Mouse (Mus musculus) MEL (cell line): ENCODE measurements at regions not wholly inside any gene's neighbourhood (a gene's known extent, or its start where the extent isn't known, plus 50 kb on each side); places are given as distances from the start of the nearest gene placed in this dataset.

Source experiments
- BHLHE40 ChIP-seq: IDR thresholded peaks from 2 replicates; pipeline ENCODE4 v1.6.1; 2012; ENCODE audit warnings: low read depth, mild to moderate bottlenecking, inconsistent platforms, low read length, improper control_type of control experiment, borderline replicate concordance
- CTCF ChIP-seq, 3 experiments: IDR thresholded peaks in 2 of 3; conservative IDR thresholded peaks in 1 of 3; 2 replicates each; pipeline ENCODE4 v1.5.1; 2011 to 2012; ENCODE audit warnings: low read length in 3 of 3, low read depth in 2 of 3, mild to moderate bottlenecking in 2 of 3, improper control_type of control experiment in 1 of 3, inconsistent platforms in 1 of 3, mixed read lengths in 1 of 3, moderate library complexity in 1 of 3; ENCODE audit not compliant: control insufficient read depth in 1 of 3, insufficient read depth in 1 of 3, poor library complexity in 1 of 3, severe bottlenecking in 1 of 3
- E2F4 ChIP-seq: IDR thresholded peaks from 2 replicates; pipeline ENCODE4 v1.6.1; 2011; ENCODE audit warnings: low read depth, low read length, improper control_type of control experiment, borderline replicate concordance
- KAT2A ChIP-seq: conservative IDR thresholded peaks from 2 replicates; pipeline ENCODE4 v1.6.1; 2012; ENCODE audit warnings: low read depth, low read length, improper control_type of control experiment, inconsistent platforms
- NRF1 ChIP-seq: IDR thresholded peaks from 2 replicates; pipeline ENCODE4 v1.6.1; 2014; ENCODE audit warnings: low read depth, mild to moderate bottlenecking, inconsistent platforms, low read length, improper control_type of control experiment, moderate library complexity; ENCODE audit not compliant: poor library complexity, insufficient read depth, severe bottlenecking
- POLR2A ChIP-seq, 2 experiments: IDR thresholded peaks; 2 replicates each; pipeline ENCODE4 v1.6.1; 2011 to 2012; ENCODE audit warnings: low read length in 2 of 2, mild to moderate bottlenecking in 2 of 2, control low read depth in 1 of 2, improper control_type of control experiment in 1 of 2, low read depth in 1 of 2, moderate library complexity in 1 of 2; ENCODE audit not compliant: control insufficient read depth in 1 of 2, insufficient read depth in 1 of 2, poor library complexity in 1 of 2
- USF1 ChIP-seq: IDR thresholded peaks from 2 replicates; pipeline ENCODE4 v1.6.1; 2014; ENCODE audit warnings: low read depth, mild to moderate bottlenecking, inconsistent platforms, low read length, improper control_type of control experiment, moderate library complexity
- ZC3H11A ChIP-seq: IDR thresholded peaks from 2 replicates; pipeline ENCODE4 v1.6.1; 2012; ENCODE audit warnings: low read depth, mild to moderate bottlenecking, inconsistent platforms, low read length, improper control_type of control experiment

DNA sequence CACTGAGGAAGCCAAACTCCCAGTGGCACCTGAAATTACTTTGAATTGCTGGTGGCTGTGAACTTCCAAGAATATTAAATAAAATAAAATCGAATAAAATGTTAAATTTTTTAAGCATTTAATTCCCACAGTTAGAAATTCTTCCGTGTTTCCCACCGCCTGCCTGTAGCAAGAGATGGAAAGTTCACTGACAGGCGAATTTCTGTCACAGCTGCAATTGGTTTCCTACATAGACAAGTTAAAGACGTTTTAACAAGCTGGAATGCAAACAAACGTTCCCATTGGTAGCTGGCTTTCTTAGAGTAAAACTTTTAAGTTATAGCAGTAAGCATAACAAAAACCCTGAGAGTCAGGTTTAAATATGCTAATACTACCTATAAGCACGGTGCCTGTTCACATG lies 95.0 kb downstream of the Pou4f1 start:
- TF ChIP-seq KAT2A = no peak
- no peak for TF ChIP-seq USF1
- TF ChIP-seq E2F4 = no peak
- TF ChIP-seq ZC3H11A = no peak
- no peak for TF ChIP-seq BHLHE40
- no peak for TF ChIP-seq POLR2A (IDR thresholded peaks at IDR 0.05; ENCODE audit: control insufficient read depth in 1 of 2, insufficient read depth in 1 of 2, low read depth in 1 of 2, low read length in 2 of 2, poor library complexity in 1 of 2)
- no peak for TF ChIP-seq CTCF (IDR thresholded peaks at IDR 0.05 in 2 of 3, conservative IDR thresholded peaks at IDR 0.05 in 1 of 3; ENCODE audit: control insufficient read depth in 1 of 3, insufficient read depth in 1 of 3, low read depth in 2 of 3, low read length in 3 of 3, poor library complexity in 1 of 3, severe bottlenecking in 1 of 3)
- TF ChIP-seq NRF1 = no peak
